Mouse (Mus musculus): ENCODE results near the gene Csmd2. TPM values are rescaled to one million over a fixed set of nuclear protein-coding genes. Genes with fewer than 3 reads are reported as not detected.

Csmd2 gene
- 0.16 TPM in 2 replicates for polyA plus RNA-seq (2015; fragmentation: Nextera tagmentation; extraction: Ambion mirVana)

GRCm38 (mm10) chr4:127987784-127988455 lies at the start of gene Csmd2:
Gene Csmd2 (plus strand): TSS chr4:127987857.
- H3K27me3 ChIP-seq (ENCODE audit: control insufficient read depth, insufficient read depth, low read length) = peaks cover 7% of the 10 kb centered on the region; the same call in 1 of the 2 replicates
- H3K4me3 ChIP-seq (ENCODE audit: low read depth, low read length) = peak within 1 kb of the TSS; percentile 19
- DNase-seq (ENCODE audit: low spot score) = no peak
- H3K27ac ChIP-seq (replicated peaks) = no peak within 1 kb of the TSS
- under 1% methylated on average over 47 of the region's 65 CpGs for WGBS
- TF ChIP-seq CTCF (IDR thresholded peaks at IDR 0.05; ENCODE audit: low read depth) (no peak), EP300 (optimal IDR thresholded peaks at IDR 0.05) (no peak)
- H3K36me3 ChIP-seq (ENCODE audit: control insufficient read depth, insufficient read depth, low read length) = no peaks in the 10 kb centered on the region
- no peak for ATAC-seq (ENCODE audit: low FRiP score, low TSS enrichment)
- H3K9ac ChIP-seq (ENCODE audit: low read length) = no peak within 1 kb of the TSS
- H3K4me2 ChIP-seq (replicated peaks; ENCODE audit: low read depth) = peak within 1 kb of the TSS; percentile 37
- no peaks in the 10 kb centered on the region for H3K4me1 ChIP-seq (replicated peaks; ENCODE audit: control insufficient read depth, insufficient read depth)
- no peaks in the 10 kb centered on the region for H3K9me3 ChIP-seq (ENCODE audit: control insufficient read depth, low read length)

- no peak for TF ChIP-seq CTCF (IDR thresholded peaks at IDR 0.05; ENCODE audit: low read depth)
- TF ChIP-seq EP300 (optimal IDR thresholded peaks at IDR 0.05) = no peak
- no peak overlapping the region for H3K27ac ChIP-seq (replicated peaks)
- H3K9me3 ChIP-seq (ENCODE audit: control insufficient read depth, low read length) = no peaks in the 10 kb centered on the region
- H3K4me1 ChIP-seq (replicated peaks; ENCODE audit: control insufficient read depth, insufficient read depth) = no peaks in the 10 kb centered on the region
- H3K36me3 ChIP-seq (ENCODE audit: control insufficient read depth, insufficient read depth, low read length) = no peaks in the 10 kb centered on the region
- DNase-seq (ENCODE audit: low spot score) (no peak), ATAC-seq (ENCODE audit: low FRiP score, low TSS enrichment) (no peak)
- no peak overlapping the region for H3K9ac ChIP-seq (ENCODE audit: low read length)
- 67% methylated on average over 2 of the region's 2 CpGs for WGBS
- H3K27me3 ChIP-seq (ENCODE audit: control insufficient read depth, insufficient read depth, low read length) = no peaks in the 10 kb centered on the region
- H3K4me3 ChIP-seq (ENCODE audit: low read depth, low read length) = no peak overlapping the region
- H3K4me2 ChIP-seq (replicated peaks; ENCODE audit: low read depth) = no peak overlapping the region
Observed at GRCm38 (mm10) chr4:127947696-127948095, 40.0 kb upstream of the Csmd2 start.

DNA sequence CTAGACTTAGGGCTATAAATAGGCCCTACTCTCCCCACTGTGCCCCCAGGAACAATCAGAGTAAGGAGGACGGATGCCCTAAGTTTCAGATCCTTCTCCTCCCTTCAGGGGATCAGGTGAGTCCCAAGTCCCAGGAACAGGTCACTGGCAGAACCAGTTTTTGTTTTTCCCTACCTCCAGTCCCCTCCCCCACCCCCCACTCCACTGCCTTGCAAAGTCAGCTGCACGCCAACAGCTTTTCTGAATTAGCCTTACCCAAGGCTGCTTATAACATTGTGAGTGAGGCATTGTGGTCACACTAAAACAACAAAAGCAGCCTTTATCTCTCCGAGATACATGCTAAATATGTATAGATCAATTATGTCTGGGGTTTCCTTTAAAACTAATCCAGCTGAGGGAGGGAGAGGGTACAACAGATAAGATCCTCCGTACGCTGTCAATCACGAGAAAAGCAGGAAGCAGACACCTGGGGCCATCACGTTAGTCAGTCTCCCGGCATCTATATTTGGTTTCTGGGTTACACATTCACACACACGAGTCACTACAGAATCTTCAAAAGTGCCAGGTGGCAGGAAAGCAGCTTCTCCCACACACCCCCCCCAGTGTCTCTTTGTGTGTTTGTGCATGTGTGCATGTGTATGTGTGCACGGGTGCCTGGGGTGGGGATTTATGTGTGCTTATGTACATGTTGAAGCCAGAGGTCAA lies 34.5 kb upstream of the Csmd2 start:
- TF ChIP-seq EP300 (optimal IDR thresholded peaks at IDR 0.05) = no peak
- Histone ChIP-seq H3K36me3 (ENCODE audit: control insufficient read depth, insufficient read depth, low read length) (no peaks in the 10 kb centered on the region), H3K9ac (ENCODE audit: low read length) (no peak overlapping the region), H3K4me2 (replicated peaks; ENCODE audit: low read depth) (no peak overlapping the region), H3K4me3 (ENCODE audit: low read depth, low read length) (no peak overlapping the region), H3K27me3 (ENCODE audit: control insufficient read depth, insufficient read depth, low read length) (no peaks in the 10 kb centered on the region), H3K9me3 (ENCODE audit: control insufficient read depth, low read length) (no peaks in the 10 kb centered on the region), H3K4me1 (replicated peaks; ENCODE audit: control insufficient read depth, insufficient read depth) (no peaks in the 10 kb centered on the region), H3K27ac (replicated peaks) (no peak overlapping the region)
- DNase-seq (ENCODE audit: low spot score) (no peak), ATAC-seq (ENCODE audit: low FRiP score, low TSS enrichment) (no peak)
- WGBS = 36% methylated on average over 10 of the region's 10 CpGs

- no peak for TF ChIP-seq EP300 (optimal IDR thresholded peaks at IDR 0.05)
- no peak for TF ChIP-seq CTCF (IDR thresholded peaks at IDR 0.05; ENCODE audit: low read depth)
- WGBS = 15% methylated on average over 7 of the region's 7 CpGs
- no peak for DNase-seq (ENCODE audit: low spot score)
- H3K36me3 ChIP-seq (ENCODE audit: control insufficient read depth, insufficient read depth, low read length) = no peaks in the 10 kb centered on the region
- no peak overlapping the region for H3K27ac ChIP-seq (replicated peaks)
- no peak overlapping the region for H3K9ac ChIP-seq (ENCODE audit: low read length)
- H3K9me3 ChIP-seq (ENCODE audit: control insufficient read depth, low read length) = no peaks in the 10 kb centered on the region
- H3K4me2 ChIP-seq (replicated peaks; ENCODE audit: low read depth) = no peak overlapping the region
- no peaks in the 10 kb centered on the region for H3K4me1 ChIP-seq (replicated peaks; ENCODE audit: control insufficient read depth, insufficient read depth)
- 0 out of 2 replicates have a peak, but pooled peaks cover 3% of the 10 kb centered on the region for H3K27me3 ChIP-seq (ENCODE audit: control insufficient read depth, insufficient read depth, low read length)
- no peak for ATAC-seq (ENCODE audit: low FRiP score, low TSS enrichment)
- no peak overlapping the region for H3K4me3 ChIP-seq (ENCODE audit: low read depth, low read length)
Observed at GRCm38 (mm10) chr4:127969101-127969500, 18.6 kb upstream of the Csmd2 start.

DNA sequence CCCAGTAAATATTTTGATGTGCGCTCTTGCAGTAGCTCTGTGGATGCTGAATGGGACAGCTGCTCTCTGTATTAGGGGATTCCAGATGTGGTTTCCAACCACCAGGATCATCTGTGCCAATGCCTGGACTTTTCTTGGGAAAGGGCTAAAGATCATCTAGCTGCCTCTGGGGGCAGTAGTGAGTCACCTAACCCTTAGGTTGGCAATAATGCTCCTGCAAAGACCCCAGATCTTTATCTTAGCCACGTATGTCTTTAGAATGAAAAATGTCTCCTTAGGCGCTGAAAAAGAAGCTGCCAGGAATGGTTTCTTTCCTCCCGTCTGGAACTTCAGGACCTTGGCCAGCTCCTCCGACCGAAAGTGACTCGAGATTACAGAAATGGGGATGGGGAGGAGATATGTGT lies 17.6 kb upstream of the Csmd2 start:
- Histone ChIP-seq H3K4me1 (replicated peaks; ENCODE audit: control insufficient read depth, insufficient read depth) (no peaks in the 10 kb centered on the region), H3K27ac (replicated peaks) (no peak overlapping the region), H3K9me3 (ENCODE audit: control insufficient read depth, low read length) (no peaks in the 10 kb centered on the region), H3K4me3 (ENCODE audit: low read depth, low read length) (no peak overlapping the region), H3K27me3 (ENCODE audit: control insufficient read depth, insufficient read depth, low read length) (0 out of 2 replicates have a peak, but pooled peaks cover 3% of the 10 kb centered on the region), H3K4me2 (replicated peaks; ENCODE audit: low read depth) (no peak overlapping the region), H3K9ac (ENCODE audit: low read length) (no peak overlapping the region), H3K36me3 (ENCODE audit: control insufficient read depth, insufficient read depth, low read length) (no peaks in the 10 kb centered on the region)
- TF ChIP-seq CTCF (IDR thresholded peaks at IDR 0.05; ENCODE audit: low read depth) = peak; percentile 41
- no peak for TF ChIP-seq EP300 (optimal IDR thresholded peaks at IDR 0.05)
- ATAC-seq (ENCODE audit: low FRiP score, low TSS enrichment) = no peak
- peak; percentile 55 for DNase-seq (ENCODE audit: low spot score)
- WGBS = 4% methylated on average over 7 of the region's 7 CpGs
